Mouse (Mus musculus) heart, embryonic 16.5 days (tissue): ENCODE results near the gene Trmt112. TPM values are rescaled to one million over a fixed set of nuclear protein-coding genes. Genes with fewer than 3 reads are reported as not detected.
"Not testable (repeated sequence)": the region's sequence is repeated elsewhere in the genome, so short reads cannot be mapped to it uniquely, and the experiment has no call there.

Source experiments
- ATAC-seq: fragments of 200-750 bp; cut with Nextera tagmentation; replicated peaks from 2 replicates; pipeline ENCODE4 v1.8.0; 2017; ENCODE audit warnings: moderate number of reproducible peaks; ENCODE audit not compliant: insufficient read depth, low FRiP score; ENCODE audit errors: extremely low read depth
- H3K27ac ChIP-seq: fragments of 300-500 bp; sonication (generic); 2 replicates; pipeline ENCODE4 v1.5.1; 2014; ENCODE audit warnings: mild to moderate bottlenecking, low read length, control low read depth, moderate library complexity
- H3K27me3 ChIP-seq: fragments of 300-500 bp; sonication (generic); 2 replicates; pipeline ENCODE4 v1.6.1; 2014; ENCODE audit warnings: low read length, mixed read lengths; ENCODE audit not compliant: control insufficient read depth, insufficient read depth
- H3K36me3 ChIP-seq: fragments of 300-500 bp; sonication (generic); 2 replicates; pipeline ENCODE4 v1.6.1; 2014; ENCODE audit not compliant: control insufficient read depth, insufficient read depth
- H3K4me1 ChIP-seq: fragments of 300-500 bp; sonication (generic); 2 replicates; pipeline ENCODE4 v1.6.1; 2014; ENCODE audit warnings: low read length, mixed read lengths; ENCODE audit not compliant: control insufficient read depth, insufficient read depth
- H3K4me2 ChIP-seq: fragments of 300-500 bp; sonication (generic); 2 replicates; pipeline ENCODE4 v1.6.1; 2014; ENCODE audit warnings: low read depth, mild to moderate bottlenecking, control low read depth, low read length
- H3K4me3 ChIP-seq: fragments of 300-500 bp; sonication (generic); 2 replicates; pipeline ENCODE4 v1.5.1; 2014; ENCODE audit warnings: mild to moderate bottlenecking, control low read depth, low read length
- H3K9ac ChIP-seq: fragments of 300-500 bp; sonication (generic); 2 replicates; pipeline ENCODE4 v1.6.1; 2014; ENCODE audit warnings: low read length, control low read depth
- H3K9me3 ChIP-seq: fragments of 300-500 bp; sonication (generic); replicated peaks from 2 replicates; pipeline ENCODE4 v1.6.1; 2016; ENCODE audit warnings: low read length; ENCODE audit not compliant: control insufficient read depth
- WGBS: fragments of 180-500 bp; shearing (Covaris S2); extraction: QIAGEN DNeasy Blood & Tissue Kit; methylation state at CpG from one replicate; pipeline ENCODE4 v1.1.7; 2014; 5-methylcytosine and 5-hydroxymethylcytosine counted together
- polyA plus RNA-seq: library from polyadenylated mRNA; unstranded; fragments of >200 nt; fragmentation: Nextera tagmentation; extraction: Ambion mirVana; gene quantifications from 2 replicates; pipeline ENCODE4 v1.2.1, GENCODE M21; 2015

The Trmt112 gene
- polyA plus RNA-seq, 1 experiment from 2014 or later, result 93.0 TPM

- Histone ChIP-seq H3K27me3 (no peaks in the 10 kb centered on the region), H3K4me1 (no peaks in the 10 kb centered on the region), H3K4me2 (no peak overlapping the region), H3K4me3 (no peak overlapping the region), H3K36me3 (no peaks in the 10 kb centered on the region), H3K9ac (no peak overlapping the region), H3K9me3 (no peaks in the 10 kb centered on the region), H3K27ac (no peak overlapping the region)
- ATAC-seq, result no peak
Observed at GRCm38 (mm10) chr19:6876799-6877198, 32.7 kb upstream of the Trmt112 start.

- no peaks in the 10 kb centered on the region for H3K4me1 ChIP-seq
- no peak overlapping the region for H3K4me3 ChIP-seq
- H3K27ac ChIP-seq, result no peak overlapping the region
- no peaks in the 10 kb centered on the region for H3K27me3 ChIP-seq
- no peak overlapping the region for H3K4me2 ChIP-seq
- H3K9ac ChIP-seq, result no peak overlapping the region
- no peaks in the 10 kb centered on the region for H3K36me3 ChIP-seq
- WGBS, result 83% methylated on average over 4 of the region's 4 CpGs
- H3K9me3 ChIP-seq, result no peaks in the 10 kb centered on the region
- no peak for ATAC-seq
Observed at GRCm38 (mm10) chr19:6877965-6878364, 31.5 kb upstream of the Trmt112 start.

- H3K4me2 ChIP-seq, result no peak overlapping the region
- no peaks in the 10 kb centered on the region for H3K9me3 ChIP-seq
- no peaks in the 10 kb centered on the region for H3K36me3 ChIP-seq
- 55% methylated on average over 4 of the region's 4 CpGs for WGBS
- H3K4me1 ChIP-seq, result no peaks in the 10 kb centered on the region
- no peaks in the 10 kb centered on the region for H3K27me3 ChIP-seq
- no peak overlapping the region for H3K4me3 ChIP-seq
- no peak overlapping the region for H3K27ac ChIP-seq
- ATAC-seq, result no peak
- H3K9ac ChIP-seq, result no peak overlapping the region
Observed at GRCm38 (mm10) chr19:6892512-6892911, 17.0 kb upstream of the Trmt112 start.

- no peak overlapping the region for H3K27ac ChIP-seq
- WGBS, result 90% methylated on average over 14 of the region's 14 CpGs
- H3K9me3 ChIP-seq, result no peaks in the 10 kb centered on the region
- no peak overlapping the region for H3K4me2 ChIP-seq
- no peaks in the 10 kb centered on the region for H3K4me1 ChIP-seq
- H3K27me3 ChIP-seq, result no peaks in the 10 kb centered on the region
- H3K9ac ChIP-seq, result no peak overlapping the region
- H3K36me3 ChIP-seq, result no peaks in the 10 kb centered on the region
- H3K4me3 ChIP-seq, result no peak overlapping the region
- ATAC-seq, result no peak
Observed at GRCm38 (mm10) chr19:6893731-6894451, 15.6 kb upstream of the Trmt112 start.

GRCm38 (mm10) chr19:6895608-6896305 lies 13.7 kb upstream of the Trmt112 start:
- not testable (repeated sequence) for H3K27ac ChIP-seq, H3K4me1 ChIP-seq, H3K4me3 ChIP-seq, H3K4me2 ChIP-seq, H3K9ac ChIP-seq, H3K36me3 ChIP-seq, H3K9me3 ChIP-seq, H3K27me3 ChIP-seq, ATAC-seq
- WGBS, result 75% methylated on average over 18 of the region's 18 CpGs

- no peaks in the 10 kb centered on the region for H3K4me1 ChIP-seq
- H3K9ac ChIP-seq, result no peak overlapping the region
- ATAC-seq, result no peak
- no peaks in the 10 kb centered on the region for H3K9me3 ChIP-seq
- WGBS, result 82% methylated on average over 4 of the region's 4 CpGs
- no peak overlapping the region for H3K4me3 ChIP-seq
- H3K36me3 ChIP-seq, result no peaks in the 10 kb centered on the region
- no peak overlapping the region for H3K27ac ChIP-seq
- H3K27me3 ChIP-seq, result no peaks in the 10 kb centered on the region
- no peak overlapping the region for H3K4me2 ChIP-seq
Observed at GRCm38 (mm10) chr19:6899641-6900040, 9.9 kb upstream of the Trmt112 start.

- no peak overlapping the region for H3K9ac ChIP-seq
- no peaks in the 10 kb centered on the region for H3K9me3 ChIP-seq
- 83% methylated on average over 1 of the region's 1 CpGs for WGBS
- no peak for ATAC-seq
- H3K27me3 ChIP-seq, result no peaks in the 10 kb centered on the region
- H3K4me2 ChIP-seq, result no peak overlapping the region
- peaks cover 10% of the 10 kb centered on the region for H3K36me3 ChIP-seq
- no peak overlapping the region for H3K4me3 ChIP-seq
- peaks cover 7% of the 10 kb centered on the region for H3K4me1 ChIP-seq
- no peak overlapping the region for H3K27ac ChIP-seq
Observed at GRCm38 (mm10) chr19:6903031-6903430, 6.5 kb upstream of the Trmt112 start.

- Histone ChIP-seq H3K36me3 (peaks cover 10% of the 10 kb centered on the region), H3K4me1 (peaks cover 15% of the 10 kb centered on the region), H3K4me3 (no peak overlapping the region), H3K9ac (no peak overlapping the region), H3K27me3 (no peaks in the 10 kb centered on the region), H3K9me3 (no peaks in the 10 kb centered on the region), H3K27ac (no peak overlapping the region), H3K4me2 (no peak overlapping the region)
- 73% methylated on average over 2 of the region's 2 CpGs for WGBS
- no peak for ATAC-seq
Observed at GRCm38 (mm10) chr19:6904846-6905245, 4.7 kb upstream of the Trmt112 start.

- Histone ChIP-seq H3K27me3 (no peaks in the 10 kb centered on the region), H3K36me3 (peaks cover 10% of the 10 kb centered on the region), H3K27ac (no peak overlapping the region), H3K9ac (no peak overlapping the region), H3K4me3 (no peak overlapping the region), H3K4me2 (no peak overlapping the region), H3K4me1 (peaks cover 15% of the 10 kb centered on the region), H3K9me3 (no peaks in the 10 kb centered on the region)
- ATAC-seq, result no peak
- 92% methylated on average over 11 of the region's 11 CpGs for WGBS
Observed at GRCm38 (mm10) chr19:6905498-6906159, 3.9 kb upstream of the Trmt112 start.
